Mouse (Mus musculus) lung, postnatal 0 days (tissue): Measurements from ENCODE around the gene Gab2.

Experiments used
- CTCF ChIP-seq: IDR thresholded peaks from 2 replicates; pipeline ENCODE4 v1.5.1; 2016; ENCODE audit warnings: antibody characterized with exemption, mild to moderate bottlenecking
- EP300 ChIP-seq: IDR thresholded peaks from 2 replicates; pipeline ENCODE4 v1.6.1; 2016; ENCODE audit warnings: antibody characterized with exemption, mild to moderate bottlenecking, control low read depth

DNA sequence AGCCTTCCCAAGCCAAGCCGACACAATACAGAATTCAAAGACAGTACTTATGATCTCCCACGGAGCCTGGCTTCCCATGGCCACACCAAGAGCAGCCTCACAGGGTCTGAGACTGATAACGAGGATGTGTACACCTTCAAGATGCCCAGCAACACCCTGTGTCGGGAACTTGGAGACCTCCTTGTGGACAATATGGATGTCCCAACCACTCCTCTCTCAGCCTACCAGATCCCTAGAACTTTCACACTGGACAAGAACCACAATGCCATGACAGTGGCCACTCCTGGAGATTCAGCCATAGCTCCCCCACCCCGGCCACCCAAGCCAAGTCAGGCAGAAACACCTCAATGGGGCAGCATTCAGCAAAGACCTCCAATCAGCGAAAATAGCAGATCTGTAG lies 217.6 kb downstream of the Gab2 start:
- TF ChIP-seq CTCF (no peak), EP300 (no peak)
